Mouse (Mus musculus): Measurements from ENCODE around the gene Lmtk3.

GRCm38 (mm10) chr7:45797661-45798510 lies 14.3 kb downstream of the Lmtk3 start:
- no peak for TF ChIP-seq GATA1 (IDR thresholded peaks at IDR 0.05; ENCODE audit: borderline replicate concordance, low read length)
- TF ChIP-seq FLI1 (IDR thresholded peaks at IDR 0.05; ENCODE audit: low read length): no peak
